Mouse (Mus musculus) bone marrow macrophage, adult 2 months (primary cell): Measurements from ENCODE around the gene Tmem184c. TPM values are rescaled to one million over a fixed set of nuclear protein-coding genes. Genes with fewer than 3 reads are reported as not detected.

Source experiments
- H3K27ac ChIP-seq: 2 replicates; pipeline ENCODE4 v1.5.1; 2012; ENCODE audit warnings: low read depth, low read length; ENCODE audit not compliant: insufficient read depth
- H3K4me1 ChIP-seq: 2 replicates; pipeline ENCODE4 v1.6.1; 2012; ENCODE audit warnings: low read length; ENCODE audit not compliant: control insufficient read depth, insufficient read depth
- H3K4me3 ChIP-seq: 2 replicates; pipeline ENCODE4 v1.5.1; 2012; ENCODE audit warnings: mild to moderate bottlenecking, low read length, moderate library complexity; ENCODE audit not compliant: insufficient read depth
- CTCF ChIP-seq: IDR thresholded peaks from 2 replicates; pipeline ENCODE4 v1.5.1; 2012; ENCODE audit warnings: low read depth, mild to moderate bottlenecking, low read length, moderate library complexity
- POLR2A ChIP-seq: IDR thresholded peaks from 2 replicates; pipeline ENCODE4 v1.6.1; 2012; ENCODE audit warnings: mild to moderate bottlenecking, low read depth, low read length, borderline replicate concordance
- polyA plus RNA-seq: library from polyadenylated mRNA; stranded (reverse); fragments of >200 nt; gene quantifications from 2 replicates; pipeline ENCODE4 v1.2.4, GENCODE M21; 2012; ENCODE audit not compliant: missing spikeins, insufficient read depth, insufficient read length

Gene Tmem184c
- 27.5 and 30.2 TPM in 2 replicates for polyA plus RNA-seq

GRCm38 (mm10) chr8:77610374-77610969, at the start of gene Tmem184c:
Gene Tmem184c, minus strand, starts transcription at chr8:77610698.
- Histone ChIP-seq H3K4me3 (peak within 1 kb of the TSS; percentile 76), H3K27ac (peak within 1 kb of the TSS; percentile 57), H3K4me1 (peaks cover 4% of the 10 kb centered on the region; the same call in 1 of the 2 replicates)
- TF ChIP-seq POLR2A (peak; percentile 66; the same call in 1 of the 2 replicates), CTCF (no peak)

- TF ChIP-seq POLR2A (no peak), CTCF (no peak)
- Histone ChIP-seq H3K4me1 (no peaks in the 10 kb centered on the region), H3K4me3 (no peak overlapping the region), H3K27ac (no peak overlapping the region)
Observed at GRCm38 (mm10) chr8:77659534-77660080, 49.1 kb upstream of the Tmem184c start.

GRCm38 (mm10) chr8:77658356-77658755, 47.9 kb upstream of the Tmem184c start:
- TF ChIP-seq CTCF (no peak), POLR2A (no peak)
- H3K27ac ChIP-seq = no peak overlapping the region
- H3K4me1 ChIP-seq = no peaks in the 10 kb centered on the region
- no peak overlapping the region for H3K4me3 ChIP-seq

- Histone ChIP-seq H3K4me1 (no peaks in the 10 kb centered on the region), H3K27ac (no peak overlapping the region), H3K4me3 (no peak overlapping the region)
- TF ChIP-seq CTCF (no peak), POLR2A (no peak)
Observed at GRCm38 (mm10) chr8:77650646-77651190, 40.2 kb upstream of the Tmem184c start.

GRCm38 (mm10) chr8:77640093-77640839, 29.8 kb upstream of the Tmem184c start:
- Histone ChIP-seq H3K27ac (no peak overlapping the region), H3K4me1 (no peaks in the 10 kb centered on the region), H3K4me3 (no peak overlapping the region)
- TF ChIP-seq POLR2A (no peak), CTCF (no peak)

GRCm38 (mm10) chr8:77637593-77637992, 27.1 kb upstream of the Tmem184c start:
- no peak for TF ChIP-seq POLR2A
- no peak for TF ChIP-seq CTCF
- Histone ChIP-seq H3K4me3 (no peak overlapping the region), H3K4me1 (no peaks in the 10 kb centered on the region), H3K27ac (no peak overlapping the region)

- Histone ChIP-seq H3K27ac (no peak overlapping the region), H3K4me3 (no peak overlapping the region), H3K4me1 (no peaks in the 10 kb centered on the region)
- no peak for TF ChIP-seq CTCF
- TF ChIP-seq POLR2A = no peak
Observed at GRCm38 (mm10) chr8:77634035-77634434, 23.5 kb upstream of the Tmem184c start.

GRCm38 (mm10) chr8:77633211-77633610, 22.7 kb upstream of the Tmem184c start:
- no peak overlapping the region for H3K27ac ChIP-seq
- H3K4me3 ChIP-seq = no peak overlapping the region
- H3K4me1 ChIP-seq = no peaks in the 10 kb centered on the region
- TF ChIP-seq POLR2A (no peak), CTCF (no peak)

GRCm38 (mm10) chr8:77630691-77631090, 20.2 kb upstream of the Tmem184c start:
- no peak overlapping the region for H3K4me3 ChIP-seq
- no peak for TF ChIP-seq CTCF
- TF ChIP-seq POLR2A = no peak
- peaks cover 3% of the 10 kb centered on the region; the same call in 1 of the 2 replicates for H3K4me1 ChIP-seq
- no peak overlapping the region for H3K27ac ChIP-seq

GRCm38 (mm10) chr8:77629858-77630537, 19.5 kb upstream of the Tmem184c start:
- peaks cover 3% of the 10 kb centered on the region; the same call in 1 of the 2 replicates for H3K4me1 ChIP-seq
- TF ChIP-seq CTCF (peak; percentile 89), POLR2A (no peak)
- H3K27ac ChIP-seq = no peak overlapping the region
- no peak overlapping the region for H3K4me3 ChIP-seq
